Mouse (Mus musculus) forebrain, embryonic 14.5 days (tissue): ENCODE measurements around the gene Hdgfl3. TPM values are rescaled to one million over a fixed set of nuclear protein-coding genes. Genes with fewer than 3 reads are reported as not detected.

Experiments used
- ATAC-seq: fragments of 200-750 bp; cut with Nextera tagmentation; 2 replicates; pipeline ENCODE4 v1.8.0; 2017; ENCODE audit warnings: mild to moderate bottlenecking, moderate library complexity
- DNase-seq: peaks from one replicate; pipeline ENCODE4 v3.0.0-alpha.2; 2015; ENCODE audit warnings: low spot score
- H3K27ac ChIP-seq: fragments of 300-500 bp; sonication (generic); 2 replicates; pipeline ENCODE4 v1.5.1; 2014; ENCODE audit warnings: low read depth, mild to moderate bottlenecking, control low read depth, low read length, moderate library complexity
- H3K27me3 ChIP-seq: fragments of 300-500 bp; sonication (generic); replicated peaks from 2 replicates; pipeline ENCODE4 v1.6.1; 2014; ENCODE audit warnings: low read length, control low read depth, mixed read lengths; ENCODE audit not compliant: control insufficient read depth, insufficient read depth
- H3K36me3 ChIP-seq: fragments of 300-500 bp; sonication (generic); 2 replicates; pipeline ENCODE4 v1.6.1; 2014; ENCODE audit warnings: low read length, control low read depth; ENCODE audit not compliant: control insufficient read depth, insufficient read depth
- H3K4me1 ChIP-seq: fragments of 300-500 bp; sonication (generic); 2 replicates; pipeline ENCODE4 v1.6.1; 2014; ENCODE audit warnings: antibody characterized with exemption, low read length, control low read depth; ENCODE audit not compliant: control insufficient read depth, insufficient read depth
- H3K4me2 ChIP-seq: fragments of 300-500 bp; sonication (generic); 2 replicates; pipeline ENCODE4 v1.6.1; 2014; ENCODE audit warnings: mild to moderate bottlenecking, control low read depth, low read length
- H3K4me3 ChIP-seq: fragments of 300-500 bp; sonication (generic); 2 replicates; pipeline ENCODE4 v1.5.1; 2014; ENCODE audit warnings: low read depth, low read length, control low read depth
- H3K9ac ChIP-seq: fragments of 300-500 bp; sonication (generic); 2 replicates; pipeline ENCODE4 v1.6.1; 2014; ENCODE audit warnings: mild to moderate bottlenecking, low read length, control low read depth, moderate library complexity
- H3K9me3 ChIP-seq: fragments of 300-500 bp; sonication (generic); replicated peaks from 2 replicates; pipeline ENCODE4 v1.6.1; 2016; ENCODE audit warnings: low read length, control low read depth, mixed read lengths; ENCODE audit not compliant: control insufficient read depth
- WGBS: fragments of 180-500 bp; shearing (Covaris S2); extraction: QIAGEN DNeasy Blood & Tissue Kit; methylation state at CpG from one replicate; pipeline ENCODE4 v1.1.7; 2014; 5-methylcytosine and 5-hydroxymethylcytosine counted together
- polyA plus RNA-seq: library from polyadenylated mRNA; unstranded; fragments of >200 nt; fragmentation: Nextera tagmentation; extraction: Ambion mirVana; gene quantifications from 2 replicates; pipeline ENCODE4 v1.2.1, GENCODE M21; 2014

Hdgfl3 gene
- polyA plus RNA-seq, 1 experiment from 2014 or later = 62.3 TPM

GRCm38 (mm10) chr7:81921379-81921952 is 12.8 kb downstream of the Hdgfl3 start:
- Histone ChIP-seq H3K4me2 (no peak overlapping the region), H3K4me3 (no peak overlapping the region), H3K4me1 (no peaks in the 10 kb centered on the region), H3K9ac (no peak overlapping the region), H3K9me3 (no peaks in the 10 kb centered on the region), H3K27ac (no peak overlapping the region), H3K36me3 (no peaks in the 10 kb centered on the region), H3K27me3 (no peaks in the 10 kb centered on the region)
- ATAC-seq (no peak), DNase-seq (no peak)
- 77% methylated on average over 1 of the region's 1 CpGs for WGBS

DNA sequence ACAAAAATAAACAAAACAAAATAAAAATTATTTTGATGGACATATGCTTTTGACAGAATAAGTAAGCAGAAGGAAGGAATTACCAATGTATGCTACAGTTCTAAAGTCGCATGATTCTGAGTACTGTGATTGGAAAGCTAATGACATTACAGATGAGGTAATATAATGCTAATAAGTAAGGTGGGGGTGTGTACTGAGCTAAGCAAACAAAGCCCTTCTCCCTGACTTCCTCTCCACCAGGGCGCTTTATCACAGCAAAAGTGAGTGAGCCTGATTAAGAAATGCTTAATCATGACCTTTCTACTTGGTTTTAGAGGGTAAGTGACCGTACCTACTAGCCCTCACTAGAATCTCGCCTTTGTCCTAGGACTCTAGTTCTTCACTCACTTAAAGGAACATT is 14.0 kb downstream of the Hdgfl3 start:
- H3K4me2 ChIP-seq = no peak overlapping the region
- H3K4me3 ChIP-seq = no peak overlapping the region
- no peaks in the 10 kb centered on the region for H3K36me3 ChIP-seq
- DNase-seq (no peak), ATAC-seq (no peak)
- H3K4me1 ChIP-seq = no peaks in the 10 kb centered on the region
- H3K9ac ChIP-seq = no peak overlapping the region
- WGBS = 82% methylated on average over 4 of the region's 4 CpGs
- H3K27me3 ChIP-seq = no peaks in the 10 kb centered on the region
- no peak overlapping the region for H3K27ac ChIP-seq
- H3K9me3 ChIP-seq = no peaks in the 10 kb centered on the region

- H3K27me3 ChIP-seq = no peaks in the 10 kb centered on the region
- DNase-seq = no peak
- no peak overlapping the region for H3K4me3 ChIP-seq
- WGBS = 58% methylated on average over 5 of the region's 5 CpGs
- H3K36me3 ChIP-seq = no peaks in the 10 kb centered on the region
- H3K9me3 ChIP-seq = no peaks in the 10 kb centered on the region
- no peak overlapping the region for H3K9ac ChIP-seq
- ATAC-seq = no peak
- no peak overlapping the region for H3K4me2 ChIP-seq
- H3K4me1 ChIP-seq = no peaks in the 10 kb centered on the region
- H3K27ac ChIP-seq = no peak overlapping the region
These were observed 16.0 kb downstream of the Hdgfl3 start for GRCm38 (mm10) chr7:81918316-81918715.

- Histone ChIP-seq H3K27me3 (no peaks in the 10 kb centered on the region), H3K4me1 (no peaks in the 10 kb centered on the region), H3K4me2 (no peak overlapping the region), H3K9me3 (no peaks in the 10 kb centered on the region), H3K36me3 (no peaks in the 10 kb centered on the region), H3K9ac (no peak overlapping the region), H3K27ac (no peak overlapping the region), H3K4me3 (no peak overlapping the region)
- 83% methylated on average over 2 of the region's 2 CpGs for WGBS
- no peak for DNase-seq
- no peak for ATAC-seq
These were observed 29.3 kb downstream of the Hdgfl3 start for GRCm38 (mm10) chr7:81904926-81905325.

DNA sequence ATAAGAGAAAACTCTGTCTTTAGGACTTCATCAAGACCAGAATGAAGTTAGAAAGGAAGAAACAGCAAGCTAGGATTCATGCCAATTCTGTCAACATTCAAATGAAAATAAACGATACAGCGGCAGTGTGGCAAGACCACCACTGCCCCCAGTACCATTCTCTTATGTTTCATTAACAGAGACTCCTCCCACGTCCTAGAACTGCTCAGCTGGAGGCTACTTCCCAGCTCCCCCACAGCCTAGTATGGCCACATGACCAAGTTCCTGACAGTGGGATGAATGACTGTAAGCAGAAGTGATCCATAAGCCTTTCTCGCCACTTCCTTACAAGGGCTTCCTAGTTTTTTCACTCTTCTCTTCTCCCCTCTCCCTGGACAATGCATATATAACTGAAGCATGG is 30.2 kb downstream of the Hdgfl3 start:
- H3K4me2 ChIP-seq = no peak overlapping the region
- DNase-seq (no peak), ATAC-seq (no peak)
- no peak overlapping the region for H3K9ac ChIP-seq
- H3K36me3 ChIP-seq = peaks cover 5% of the 10 kb centered on the region; the same call in 1 of the 2 replicates
- no peaks in the 10 kb centered on the region for H3K9me3 ChIP-seq
- H3K4me1 ChIP-seq = no peaks in the 10 kb centered on the region
- H3K27me3 ChIP-seq = no peaks in the 10 kb centered on the region
- H3K27ac ChIP-seq = no peak overlapping the region
- H3K4me3 ChIP-seq = no peak overlapping the region
- WGBS = 63% methylated on average over 4 of the region's 4 CpGs

DNA sequence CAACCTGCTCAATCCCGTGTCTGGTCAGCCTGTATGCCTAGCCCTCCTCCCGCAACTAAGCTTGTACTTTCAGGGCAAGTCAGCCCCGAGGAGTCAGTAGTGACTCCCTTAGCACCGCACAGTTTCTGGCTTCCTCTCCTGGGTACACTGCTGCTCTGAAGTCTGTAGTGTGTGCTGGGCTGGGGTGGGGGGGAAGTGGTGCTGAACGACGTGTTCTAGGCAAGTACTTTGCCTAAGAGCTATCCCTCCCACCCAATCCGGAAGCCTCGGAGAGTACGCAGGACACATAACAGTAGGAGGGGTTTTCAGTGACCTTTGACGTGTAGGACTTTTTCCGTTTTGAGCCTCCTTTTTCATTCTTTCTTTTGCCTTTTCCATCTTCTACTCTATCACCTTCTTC is 34.9 kb downstream of the Hdgfl3 start:
- no peaks in the 10 kb centered on the region for H3K9me3 ChIP-seq
- no peak overlapping the region for H3K4me3 ChIP-seq
- no peak overlapping the region for H3K4me2 ChIP-seq
- no peaks in the 10 kb centered on the region for H3K4me1 ChIP-seq
- DNase-seq = no peak
- H3K27me3 ChIP-seq = no peaks in the 10 kb centered on the region
- ATAC-seq = no peak
- 85% methylated on average over 11 of the region's 11 CpGs for WGBS
- no peak overlapping the region for H3K9ac ChIP-seq
- H3K27ac ChIP-seq = no peak overlapping the region
- peaks cover 23% of the 10 kb centered on the region for H3K36me3 ChIP-seq

GRCm38 (mm10) chr7:81885128-81885527 is 49.1 kb downstream of the Hdgfl3 start:
- no peak for DNase-seq
- Histone ChIP-seq H3K4me3 (no peak overlapping the region), H3K4me2 (no peak overlapping the region), H3K4me1 (no peaks in the 10 kb centered on the region), H3K27ac (no peak overlapping the region), H3K27me3 (no peaks in the 10 kb centered on the region), H3K9me3 (no peaks in the 10 kb centered on the region), H3K9ac (no peak overlapping the region), H3K36me3 (peaks cover 9% of the 10 kb centered on the region)
- no peak for ATAC-seq
- WGBS = 58% methylated on average over 4 of the region's 4 CpGs

GRCm38 (mm10) chr7:81881600-81881999 is 52.7 kb downstream of the Hdgfl3 start:
- H3K4me2 ChIP-seq = no peak overlapping the region
- H3K9me3 ChIP-seq = no peaks in the 10 kb centered on the region
- no peaks in the 10 kb centered on the region for H3K4me1 ChIP-seq
- peaks cover 11% of the 10 kb centered on the region for H3K36me3 ChIP-seq
- H3K4me3 ChIP-seq = no peak overlapping the region
- no peak overlapping the region for H3K9ac ChIP-seq
- no peak overlapping the region for H3K27ac ChIP-seq
- ATAC-seq (no peak), DNase-seq (no peak)
- WGBS = 71% methylated on average over 3 of the region's 3 CpGs
- H3K27me3 ChIP-seq = no peaks in the 10 kb centered on the region

- 90% methylated on average over 4 of the region's 4 CpGs for WGBS
- Histone ChIP-seq H3K27me3 (no peaks in the 10 kb centered on the region), H3K4me1 (no peaks in the 10 kb centered on the region), H3K9ac (no peak overlapping the region), H3K9me3 (no peaks in the 10 kb centered on the region), H3K4me3 (no peak overlapping the region), H3K4me2 (no peak overlapping the region), H3K36me3 (peaks cover 5% of the 10 kb centered on the region), H3K27ac (no peak overlapping the region)
- ATAC-seq (no peak), DNase-seq (no peak)
These were observed 53.5 kb downstream of the Hdgfl3 start for GRCm38 (mm10) chr7:81880797-81881196.
